Mouse (Mus musculus): ENCODE results near the gene Tjp2. TPM values are rescaled to one million over a fixed set of nuclear protein-coding genes. Genes with fewer than 3 reads are reported as not detected.
"Not testable (repeated sequence)": the region's sequence is repeated elsewhere in the genome, so short reads cannot be mapped to it uniquely, and the experiment has no call there.

Gene Tjp2
- polyA plus RNA-seq, 1 experiment = 22.1 TPM

- Histone ChIP-seq H3K36me3 (ENCODE audit: control insufficient read depth, insufficient read depth) (no peaks in the 10 kb centered on the region), H3K27me3 (ENCODE audit: control insufficient read depth, insufficient read depth, insufficient read length) (no peaks in the 10 kb centered on the region), H3K4me3 (ENCODE audit: insufficient read depth, poor library complexity, severe bottlenecking) (no peak overlapping the region), H3ac (ENCODE audit: control insufficient read depth, insufficient read length, low read depth) (no peak overlapping the region), H3K79me2 (ENCODE audit: control insufficient read depth, insufficient read depth) (no peaks in the 10 kb centered on the region), H3K79me3 (ENCODE audit: low read depth) (no peaks in the 10 kb centered on the region)
- TF ChIP-seq CEBPB (IDR thresholded peaks at IDR 0.05; ENCODE audit: low read depth) (no peak), USF1 (IDR thresholded peaks at IDR 0.05; ENCODE audit: low read depth) (no peak), MYOG (IDR thresholded peaks at IDR 0.05; ENCODE audit: control insufficient read depth, extremely low read depth, insufficient read length) (no peak), FOSL1 (IDR thresholded peaks at IDR 0.05; ENCODE audit: insufficient read depth, low read length, poor library complexity, severe bottlenecking) (no peak), MAX (IDR thresholded peaks at IDR 0.05) (no peak), CTCF (IDR thresholded peaks at IDR 0.05; ENCODE audit: control insufficient read depth, insufficient read depth, insufficient read length) (no peak), MYOD1 (IDR thresholded peaks at IDR 0.05; ENCODE audit: control insufficient read depth, insufficient read length, low read depth) (no peak)
These were observed 30.6 kb downstream of the Tjp2 start for GRCm38 (mm10) chr19:24194216-24194615.

DNA sequence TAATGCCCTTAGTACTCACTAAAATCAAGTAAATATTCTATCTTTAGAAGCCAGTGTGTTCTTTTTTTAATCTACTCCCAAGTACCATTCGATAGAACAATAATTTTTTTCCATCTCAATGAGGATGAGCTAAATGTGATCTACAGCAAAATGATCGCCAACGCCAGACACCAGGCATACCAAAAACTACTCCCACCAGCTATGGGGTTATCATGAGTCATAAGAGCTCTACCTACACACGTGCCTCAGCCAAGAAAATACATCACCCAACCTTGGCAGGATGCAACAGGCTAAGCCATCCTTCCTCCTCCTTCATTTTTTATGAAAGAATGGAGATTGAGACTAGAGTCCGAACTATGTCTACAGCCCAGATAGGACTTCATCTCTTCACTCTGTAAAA lies 31.9 kb downstream of the Tjp2 start:
- no peak overlapping the region for H3ac ChIP-seq (ENCODE audit: control insufficient read depth, insufficient read length, low read depth)
- TF ChIP-seq MAX (IDR thresholded peaks at IDR 0.05) = no peak
- TF ChIP-seq USF1 (IDR thresholded peaks at IDR 0.05; ENCODE audit: low read depth) = no peak
- no peak for TF ChIP-seq CEBPB (IDR thresholded peaks at IDR 0.05; ENCODE audit: low read depth)
- no peak for TF ChIP-seq FOSL1 (IDR thresholded peaks at IDR 0.05; ENCODE audit: insufficient read depth, low read length, poor library complexity, severe bottlenecking)
- no peak for TF ChIP-seq MYOD1 (IDR thresholded peaks at IDR 0.05; ENCODE audit: control insufficient read depth, insufficient read length, low read depth)
- no peak for TF ChIP-seq CTCF (IDR thresholded peaks at IDR 0.05; ENCODE audit: control insufficient read depth, insufficient read depth, insufficient read length)
- no peak for TF ChIP-seq MYOG (IDR thresholded peaks at IDR 0.05; ENCODE audit: control insufficient read depth, extremely low read depth, insufficient read length)
- no peaks in the 10 kb centered on the region for H3K36me3 ChIP-seq (ENCODE audit: control insufficient read depth, insufficient read depth)

GRCm38 (mm10) chr19:24187791-24188190 lies 37.0 kb downstream of the Tjp2 start:
- H3K79me3 ChIP-seq (ENCODE audit: low read depth) = no peaks in the 10 kb centered on the region
- no peak overlapping the region for H3ac ChIP-seq (ENCODE audit: control insufficient read depth, insufficient read length, low read depth)
- no peaks in the 10 kb centered on the region for H3K36me3 ChIP-seq (ENCODE audit: control insufficient read depth, insufficient read depth)
- no peak overlapping the region for H3K4me3 ChIP-seq (ENCODE audit: insufficient read depth, poor library complexity, severe bottlenecking)
- H3K27me3 ChIP-seq (ENCODE audit: control insufficient read depth, insufficient read depth, insufficient read length) = no peaks in the 10 kb centered on the region
- no peak for TF ChIP-seq CEBPB (IDR thresholded peaks at IDR 0.05; ENCODE audit: low read depth)
- no peak for TF ChIP-seq MYOD1 (IDR thresholded peaks at IDR 0.05; ENCODE audit: control insufficient read depth, insufficient read length, low read depth)
- no peak for TF ChIP-seq CTCF (IDR thresholded peaks at IDR 0.05; ENCODE audit: control insufficient read depth, insufficient read depth, insufficient read length)
- no peak for TF ChIP-seq FOSL1 (IDR thresholded peaks at IDR 0.05; ENCODE audit: insufficient read depth, low read length, poor library complexity, severe bottlenecking)
- TF ChIP-seq MAX (IDR thresholded peaks at IDR 0.05) = no peak
- no peak for TF ChIP-seq MYOG (IDR thresholded peaks at IDR 0.05; ENCODE audit: control insufficient read depth, extremely low read depth, insufficient read length)
- no peak for TF ChIP-seq USF1 (IDR thresholded peaks at IDR 0.05; ENCODE audit: low read depth)
- H3K79me2 ChIP-seq (ENCODE audit: control insufficient read depth, insufficient read depth) = no peaks in the 10 kb centered on the region

More for the DNA sequence above, 31.9 kb downstream of the Tjp2 start:
- no peaks in the 10 kb centered on the region for H3K79me2 ChIP-seq (ENCODE audit: control insufficient read depth, insufficient read depth)
- no peaks in the 10 kb centered on the region for H3K27me3 ChIP-seq (ENCODE audit: control insufficient read depth, insufficient read depth, insufficient read length)
- H3K79me3 ChIP-seq (ENCODE audit: low read depth) = no peaks in the 10 kb centered on the region
- H3K4me3 ChIP-seq (ENCODE audit: insufficient read depth, poor library complexity, severe bottlenecking) = no peak overlapping the region

DNA sequence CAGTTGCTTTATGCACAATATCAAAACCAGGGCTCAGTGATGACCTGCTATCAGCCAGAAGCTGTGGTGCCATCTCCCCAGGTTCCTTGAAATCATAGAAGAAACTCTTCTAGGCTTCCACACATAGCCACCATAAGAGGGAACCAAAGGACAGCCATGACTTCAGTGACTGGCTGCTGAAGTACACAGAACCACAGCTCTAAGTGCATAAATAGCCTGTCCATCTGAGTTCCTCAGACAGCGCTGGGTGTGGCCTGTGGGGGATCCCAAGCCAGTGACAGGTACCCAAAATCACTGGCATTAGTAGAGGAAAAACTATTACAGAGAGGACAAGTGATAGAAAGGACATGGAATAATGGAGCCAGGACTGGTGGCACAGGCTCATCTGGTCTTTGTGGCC lies 37.5 kb downstream of the Tjp2 start:
- H3K27me3 ChIP-seq (ENCODE audit: control insufficient read depth, insufficient read depth, insufficient read length); H3K4me3 ChIP-seq (ENCODE audit: insufficient read depth, poor library complexity, severe bottlenecking); H3ac ChIP-seq (ENCODE audit: control insufficient read depth, insufficient read length, low read depth); H3K36me3 ChIP-seq (ENCODE audit: control insufficient read depth, insufficient read depth); H3K79me2 ChIP-seq (ENCODE audit: control insufficient read depth, insufficient read depth); H3K79me3 ChIP-seq (ENCODE audit: low read depth): not testable (repeated sequence)

GRCm38 (mm10) chr19:24183680-24184235 lies 41.1 kb downstream of the Tjp2 start:
- no peak for TF ChIP-seq MAX (IDR thresholded peaks at IDR 0.05)
- no peak for TF ChIP-seq CTCF (IDR thresholded peaks at IDR 0.05; ENCODE audit: control insufficient read depth, insufficient read depth, insufficient read length)
- no peak for TF ChIP-seq FOSL1 (IDR thresholded peaks at IDR 0.05; ENCODE audit: insufficient read depth, low read length, poor library complexity, severe bottlenecking)
- TF ChIP-seq CEBPB (IDR thresholded peaks at IDR 0.05; ENCODE audit: low read depth) = no peak
- no peak for TF ChIP-seq MYOG (IDR thresholded peaks at IDR 0.05; ENCODE audit: control insufficient read depth, extremely low read depth, insufficient read length)
- TF ChIP-seq USF1 (IDR thresholded peaks at IDR 0.05; ENCODE audit: low read depth) = no peak
- no peak for TF ChIP-seq MYOD1 (IDR thresholded peaks at IDR 0.05; ENCODE audit: control insufficient read depth, insufficient read length, low read depth)
- no peaks in the 10 kb centered on the region for H3K79me3 ChIP-seq (ENCODE audit: low read depth)
- no peak overlapping the region for H3K4me3 ChIP-seq (ENCODE audit: insufficient read depth, poor library complexity, severe bottlenecking)
- no peaks in the 10 kb centered on the region for H3K27me3 ChIP-seq (ENCODE audit: control insufficient read depth, insufficient read depth, insufficient read length)
- no peaks in the 10 kb centered on the region for H3K36me3 ChIP-seq (ENCODE audit: control insufficient read depth, insufficient read depth)
- no peaks in the 10 kb centered on the region for H3K79me2 ChIP-seq (ENCODE audit: control insufficient read depth, insufficient read depth)
- H3ac ChIP-seq (ENCODE audit: control insufficient read depth, insufficient read length, low read depth) = no peak overlapping the region

DNA sequence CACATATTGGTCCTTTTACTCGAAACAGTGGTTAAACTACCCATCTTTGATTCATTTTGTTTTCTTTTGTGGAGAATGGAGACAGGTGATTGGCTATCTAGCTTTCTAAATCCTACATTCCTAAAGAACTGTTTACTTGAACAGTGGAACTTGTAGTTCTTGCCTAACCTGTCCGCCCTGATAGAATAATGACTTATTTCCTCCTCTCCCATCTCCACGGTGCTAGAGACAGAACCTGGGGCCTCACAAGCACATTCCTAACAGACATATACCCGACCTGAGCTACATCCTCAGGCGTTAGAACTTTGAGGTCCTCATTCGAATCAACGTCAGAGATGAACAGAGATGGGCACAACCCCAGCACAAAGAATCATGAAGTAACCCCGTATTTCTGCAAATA lies 44.4 kb downstream of the Tjp2 start:
- H3K36me3 ChIP-seq (ENCODE audit: control insufficient read depth, insufficient read depth) = no peaks in the 10 kb centered on the region
- no peaks in the 10 kb centered on the region for H3K79me2 ChIP-seq (ENCODE audit: control insufficient read depth, insufficient read depth)
- H3K79me3 ChIP-seq (ENCODE audit: low read depth) = no peaks in the 10 kb centered on the region
- no peak overlapping the region for H3K4me3 ChIP-seq (ENCODE audit: insufficient read depth, poor library complexity, severe bottlenecking)
- no peak for TF ChIP-seq FOSL1 (IDR thresholded peaks at IDR 0.05; ENCODE audit: insufficient read depth, low read length, poor library complexity, severe bottlenecking)
- no peak for TF ChIP-seq CTCF (IDR thresholded peaks at IDR 0.05; ENCODE audit: control insufficient read depth, insufficient read depth, insufficient read length)
- TF ChIP-seq MYOG (IDR thresholded peaks at IDR 0.05; ENCODE audit: control insufficient read depth, extremely low read depth, insufficient read length) = no peak
- TF ChIP-seq MAX (IDR thresholded peaks at IDR 0.05) = no peak
- no peak for TF ChIP-seq CEBPB (IDR thresholded peaks at IDR 0.05; ENCODE audit: low read depth)
- TF ChIP-seq USF1 (IDR thresholded peaks at IDR 0.05; ENCODE audit: low read depth) = no peak
- TF ChIP-seq MYOD1 (IDR thresholded peaks at IDR 0.05; ENCODE audit: control insufficient read depth, insufficient read length, low read depth) = no peak
- H3ac ChIP-seq (ENCODE audit: control insufficient read depth, insufficient read length, low read depth) = no peak overlapping the region
- no peaks in the 10 kb centered on the region for H3K27me3 ChIP-seq (ENCODE audit: control insufficient read depth, insufficient read depth, insufficient read length)
